Mouse (Mus musculus): ENCODE measurements around the gene Secisbp2l.

Gene Secisbp2l

GRCm38 (mm10) chr2:125764531-125764930, 18.1 kb downstream of the Secisbp2l start:
- no peaks in the 10 kb centered on the region for H3K27me3 ChIP-seq (ENCODE audit: insufficient read depth, low read length)
- H3K9me3 ChIP-seq (ENCODE audit: low read length) = no peaks in the 10 kb centered on the region
- no peaks in the 10 kb centered on the region for H3K4me1 ChIP-seq (replicated peaks; ENCODE audit: low read depth, low read length)
- TF ChIP-seq POU5F1 (IDR thresholded peaks at IDR 0.05; ENCODE audit: borderline replicate concordance, low read length) = no peak
- TF ChIP-seq CTCF (conservative IDR thresholded peaks at IDR 0.05; ENCODE audit: low read length) = no peak
- no peak for TF ChIP-seq NANOG (IDR thresholded peaks at IDR 0.05; ENCODE audit: borderline replicate concordance, low read length)
- H3K4me3 ChIP-seq (replicated peaks; ENCODE audit: low read length) = no peak overlapping the region
- peaks cover 56% of the 10 kb centered on the region for H3K36me3 ChIP-seq (ENCODE audit: insufficient read depth, low read length)

GRCm38 (mm10) chr2:125749330-125749729, 33.3 kb downstream of the Secisbp2l start:
- H3K4me1 ChIP-seq (replicated peaks; ENCODE audit: low read depth, low read length) = no peaks in the 10 kb centered on the region
- H3K4me3 ChIP-seq (replicated peaks; ENCODE audit: low read length) = no peak overlapping the region
- H3K27me3 ChIP-seq (ENCODE audit: insufficient read depth, low read length) = no peaks in the 10 kb centered on the region
- peaks cover 75% of the 10 kb centered on the region for H3K36me3 ChIP-seq (ENCODE audit: insufficient read depth, low read length)
- TF ChIP-seq CTCF (conservative IDR thresholded peaks at IDR 0.05; ENCODE audit: low read length) = no peak
- no peak for TF ChIP-seq POU5F1 (IDR thresholded peaks at IDR 0.05; ENCODE audit: borderline replicate concordance, low read length)
- no peak for TF ChIP-seq NANOG (IDR thresholded peaks at IDR 0.05; ENCODE audit: borderline replicate concordance, low read length)
- H3K9me3 ChIP-seq (ENCODE audit: low read length) = no peaks in the 10 kb centered on the region

- H3K4me3 ChIP-seq (replicated peaks; ENCODE audit: low read length) = no peak overlapping the region
- H3K9me3 ChIP-seq (ENCODE audit: low read length) = no peaks in the 10 kb centered on the region
- no peaks in the 10 kb centered on the region for H3K4me1 ChIP-seq (replicated peaks; ENCODE audit: low read depth, low read length)
- H3K36me3 ChIP-seq (ENCODE audit: insufficient read depth, low read length) = peaks cover 32% of the 10 kb centered on the region
- H3K27me3 ChIP-seq (ENCODE audit: insufficient read depth, low read length) = no peaks in the 10 kb centered on the region
- TF ChIP-seq NANOG (IDR thresholded peaks at IDR 0.05; ENCODE audit: borderline replicate concordance, low read length) (no peak), CTCF (conservative IDR thresholded peaks at IDR 0.05; ENCODE audit: low read length) (no peak), POU5F1 (IDR thresholded peaks at IDR 0.05; ENCODE audit: borderline replicate concordance, low read length) (no peak)
Measured at GRCm38 (mm10) chr2:125739338-125739737, 43.3 kb downstream of the Secisbp2l start.

DNA sequence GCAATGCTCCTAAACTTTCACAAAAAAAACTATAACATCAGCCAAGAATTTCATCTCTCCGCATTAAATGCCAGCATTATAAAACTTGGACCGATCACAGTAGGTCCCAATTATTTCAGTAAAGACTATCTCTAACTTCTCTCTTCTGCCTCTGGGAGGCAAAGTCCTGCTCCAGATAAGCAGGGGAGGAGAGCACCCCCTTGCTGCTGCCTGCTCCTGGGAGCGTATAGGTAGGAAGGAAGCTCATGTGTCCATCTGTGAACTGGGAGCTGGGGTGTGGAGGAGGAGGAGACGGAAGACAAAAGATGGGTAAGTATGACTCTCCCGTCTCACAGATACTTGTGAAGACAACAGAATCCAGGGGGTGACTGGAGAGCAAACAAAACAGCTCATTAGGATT, 44.0 kb downstream of the Secisbp2l start:
- no peak overlapping the region for H3K4me3 ChIP-seq (replicated peaks; ENCODE audit: low read length)
- TF ChIP-seq CTCF (conservative IDR thresholded peaks at IDR 0.05; ENCODE audit: low read length) = no peak
- no peak for TF ChIP-seq NANOG (IDR thresholded peaks at IDR 0.05; ENCODE audit: borderline replicate concordance, low read length)
- no peak for TF ChIP-seq POU5F1 (IDR thresholded peaks at IDR 0.05; ENCODE audit: borderline replicate concordance, low read length)
- H3K36me3 ChIP-seq (ENCODE audit: insufficient read depth, low read length) = peaks cover 32% of the 10 kb centered on the region
- H3K4me1 ChIP-seq (replicated peaks; ENCODE audit: low read depth, low read length) = no peaks in the 10 kb centered on the region
- no peaks in the 10 kb centered on the region for H3K9me3 ChIP-seq (ENCODE audit: low read length)
- H3K27me3 ChIP-seq (ENCODE audit: insufficient read depth, low read length) = no peaks in the 10 kb centered on the region

DNA sequence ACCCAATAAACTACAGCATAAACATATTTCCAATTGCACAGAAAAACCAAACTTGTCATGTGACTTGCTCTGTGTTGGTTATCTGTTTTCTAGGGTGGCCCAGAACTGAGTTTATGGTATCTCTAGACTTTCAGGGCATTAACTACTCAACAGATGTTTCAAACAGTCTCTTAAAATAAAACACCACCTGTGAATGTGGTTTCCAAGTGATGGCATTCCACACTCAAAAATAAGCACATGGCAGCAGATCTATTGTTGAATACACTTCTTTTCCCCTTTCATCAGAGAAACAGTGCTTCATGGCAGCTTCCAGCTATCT, 46.7 kb downstream of the Secisbp2l start:
- no peaks in the 10 kb centered on the region for H3K9me3 ChIP-seq (ENCODE audit: low read length)
- peaks cover 22% of the 10 kb centered on the region for H3K36me3 ChIP-seq (ENCODE audit: insufficient read depth, low read length)
- H3K4me1 ChIP-seq (replicated peaks; ENCODE audit: low read depth, low read length) = peaks cover 9% of the 10 kb centered on the region
- no peak for TF ChIP-seq POU5F1 (IDR thresholded peaks at IDR 0.05; ENCODE audit: borderline replicate concordance, low read length)
- TF ChIP-seq NANOG (IDR thresholded peaks at IDR 0.05; ENCODE audit: borderline replicate concordance, low read length) = no peak
- no peak for TF ChIP-seq CTCF (conservative IDR thresholded peaks at IDR 0.05; ENCODE audit: low read length)
- peaks cover 18% of the 10 kb centered on the region for H3K27me3 ChIP-seq (ENCODE audit: insufficient read depth, low read length)
- no peak overlapping the region for H3K4me3 ChIP-seq (replicated peaks; ENCODE audit: low read length)

- Histone ChIP-seq H3K36me3 (ENCODE audit: insufficient read depth, low read length) (peaks cover 17% of the 10 kb centered on the region), H3K9me3 (ENCODE audit: low read length) (no peaks in the 10 kb centered on the region), H3K27me3 (ENCODE audit: insufficient read depth, low read length) (peaks cover 23% of the 10 kb centered on the region), H3K4me1 (replicated peaks; ENCODE audit: low read depth, low read length) (peaks cover 13% of the 10 kb centered on the region), H3K4me3 (replicated peaks; ENCODE audit: low read length) (no peak overlapping the region)
- TF ChIP-seq NANOG (IDR thresholded peaks at IDR 0.05; ENCODE audit: borderline replicate concordance, low read length) = no peak
- no peak for TF ChIP-seq POU5F1 (IDR thresholded peaks at IDR 0.05; ENCODE audit: borderline replicate concordance, low read length)
Measured at GRCm38 (mm10) chr2:125735333-125736024, 47.2 kb downstream of the Secisbp2l start.

GRCm38 (mm10) chr2:125734741-125735140, 47.9 kb downstream of the Secisbp2l start:
- Histone ChIP-seq H3K9me3 (ENCODE audit: low read length) (no peaks in the 10 kb centered on the region), H3K36me3 (ENCODE audit: insufficient read depth, low read length) (peaks cover 11% of the 10 kb centered on the region), H3K4me3 (replicated peaks; ENCODE audit: low read length) (no peak overlapping the region), H3K4me1 (replicated peaks; ENCODE audit: low read depth, low read length) (peaks cover 13% of the 10 kb centered on the region), H3K27me3 (ENCODE audit: insufficient read depth, low read length) (peaks cover 29% of the 10 kb centered on the region)
- TF ChIP-seq CTCF (conservative IDR thresholded peaks at IDR 0.05; ENCODE audit: low read length) (no peak), POU5F1 (IDR thresholded peaks at IDR 0.05; ENCODE audit: borderline replicate concordance, low read length) (no peak), NANOG (IDR thresholded peaks at IDR 0.05; ENCODE audit: borderline replicate concordance, low read length) (no peak)

GRCm38 (mm10) chr2:125731763-125732560, 50.7 kb downstream of the Secisbp2l start:
- H3K27me3 ChIP-seq (ENCODE audit: insufficient read depth, low read length) = peaks cover 56% of the 10 kb centered on the region
- H3K36me3 ChIP-seq (ENCODE audit: insufficient read depth, low read length) = no peaks in the 10 kb centered on the region
- TF ChIP-seq CTCF (conservative IDR thresholded peaks at IDR 0.05; ENCODE audit: low read length) (peak; percentile 88), NANOG (IDR thresholded peaks at IDR 0.05; ENCODE audit: borderline replicate concordance, low read length) (no peak), POU5F1 (IDR thresholded peaks at IDR 0.05; ENCODE audit: borderline replicate concordance, low read length) (no peak)
- H3K4me1 ChIP-seq (replicated peaks; ENCODE audit: low read depth, low read length) = peaks cover 16% of the 10 kb centered on the region
- no peaks in the 10 kb centered on the region for H3K9me3 ChIP-seq (ENCODE audit: low read length)
- H3K4me3 ChIP-seq (replicated peaks; ENCODE audit: low read length) = peak overlapping the region; percentile 77

Data from E14TG2a.4 (cell line).